Mouse (Mus musculus): ENCODE measurements at regions not wholly inside any gene's neighbourhood (a gene's known extent, or its start where the extent isn't known, plus 50 kb on each side); places are given as distances from the start of the nearest gene placed in this dataset.
"Not testable (repeated sequence)": the region's sequence is repeated elsewhere in the genome, so short reads cannot be mapped to it uniquely, and the experiment has no call there.

DNA sequence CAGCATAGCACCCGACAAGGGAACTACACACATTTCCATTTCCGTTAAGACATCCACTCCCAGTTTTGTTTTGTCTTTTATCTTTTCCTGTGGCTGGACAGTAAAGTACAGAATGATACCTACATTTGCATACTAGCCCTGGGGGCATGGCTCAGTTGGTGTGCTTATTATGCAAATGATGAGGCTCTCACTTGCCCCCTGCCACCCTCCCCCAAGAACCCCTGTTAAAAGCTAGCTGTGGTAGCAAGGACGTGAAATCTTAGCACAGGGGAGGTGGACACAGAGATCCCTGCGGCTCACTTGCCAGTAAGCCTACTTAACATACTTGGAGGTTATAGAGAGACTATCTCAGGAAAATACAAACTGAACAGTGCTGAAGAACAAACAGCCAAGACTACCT is 375.2 kb upstream of the B3galt2 start:
- no peak for DNase-seq (ENCODE audit: low spot score)

- no peak for DNase-seq (ENCODE audit: low spot score)
Measured at GRCm38 (mm10) chr1:143286274-143286967, 354.0 kb upstream of the B3galt2 start.

DNA sequence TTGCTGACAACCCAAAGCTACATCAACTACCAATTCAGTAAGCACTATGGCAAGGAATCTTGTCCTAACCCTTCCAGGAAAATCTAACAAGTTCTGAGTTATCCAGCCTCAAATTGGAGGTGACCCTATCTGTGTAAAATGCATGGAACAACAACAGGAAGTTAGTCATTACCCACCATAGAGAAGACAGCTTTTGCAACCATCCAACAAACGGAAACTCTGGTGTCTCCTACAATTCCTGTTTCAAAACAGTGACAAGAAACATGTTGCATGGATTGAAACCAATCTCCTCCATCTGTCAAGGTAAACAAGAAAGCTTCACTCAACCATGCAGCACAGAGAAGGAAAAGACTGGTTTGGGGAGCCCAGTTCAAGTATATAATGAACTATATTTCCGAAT is 353.0 kb upstream of the B3galt2 start:
- DNase-seq (ENCODE audit: low spot score) = no peak

DNA sequence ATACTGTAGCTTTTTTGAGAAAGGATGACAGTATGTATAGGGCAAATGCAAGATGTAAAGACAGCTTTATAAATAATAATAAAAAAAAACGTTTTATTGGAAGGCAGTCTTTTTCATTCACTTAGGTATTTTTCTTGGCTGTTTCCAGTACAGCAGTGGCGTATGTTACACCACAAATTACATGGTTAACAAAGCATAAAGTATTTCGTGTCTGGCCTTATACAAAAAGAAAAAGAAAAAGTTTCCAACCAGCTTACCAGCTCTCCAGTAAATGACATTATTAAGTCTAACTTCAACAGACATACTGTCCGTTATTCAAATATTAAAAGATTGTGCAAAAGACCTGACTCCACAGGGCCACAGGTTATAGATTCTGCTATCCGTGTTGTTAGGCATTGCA is 343.9 kb upstream of the B3galt2 start:
- DNase-seq (ENCODE audit: low spot score) = no peak

DNA sequence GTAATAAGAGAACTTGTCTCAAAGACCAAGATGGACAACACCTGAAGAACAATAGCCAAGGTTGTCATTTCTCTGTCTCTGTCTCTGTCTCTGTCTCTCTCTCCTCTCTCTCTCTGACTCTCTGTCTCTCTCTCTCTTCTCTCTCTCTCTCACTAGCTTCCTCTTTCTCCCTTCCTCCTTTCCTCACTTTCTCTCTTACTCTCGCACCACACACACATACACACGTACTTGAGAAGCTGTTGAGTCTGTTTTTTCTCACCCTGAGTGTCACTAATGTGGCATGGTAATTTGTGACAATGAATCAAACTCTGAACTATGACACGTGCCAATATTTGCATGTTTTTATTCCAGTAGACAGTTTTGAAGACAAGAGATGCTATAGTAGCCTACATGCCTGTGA is 333.1 kb upstream of the B3galt2 start:
- no peak for DNase-seq (ENCODE audit: low spot score)

- no peak for DNase-seq (ENCODE audit: low spot score)
Measured at GRCm38 (mm10) chr1:143318381-143318780, 322.1 kb upstream of the B3galt2 start.

- DNase-seq (ENCODE audit: low spot score) = no peak
Measured at GRCm38 (mm10) chr1:143319568-143319967, 320.9 kb upstream of the B3galt2 start.

DNA sequence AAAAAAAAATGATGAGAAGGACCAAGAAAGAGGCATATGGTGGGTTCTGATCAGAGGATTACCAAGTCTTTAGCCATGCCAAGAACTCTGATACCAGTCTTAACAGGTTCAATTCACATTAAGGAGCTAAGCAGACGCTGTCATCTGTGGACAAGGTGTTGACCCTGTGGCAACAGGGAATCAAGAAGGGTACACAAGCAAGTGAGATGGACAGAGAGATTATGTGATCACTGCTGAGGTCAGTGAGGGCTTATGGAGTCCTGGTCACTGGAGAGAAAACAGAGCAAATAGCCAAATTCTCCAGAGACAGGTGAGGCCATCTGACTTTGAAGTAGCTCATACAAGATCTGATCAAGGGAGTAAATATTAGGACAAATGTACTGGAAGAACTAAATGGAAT is 289.1 kb upstream of the B3galt2 start:
- no peak for DNase-seq (ENCODE audit: low spot score)

- DNase-seq (ENCODE audit: low spot score) = not testable (repeated sequence)
Measured at GRCm38 (mm10) chr1:143360256-143360655, 280.2 kb upstream of the B3galt2 start.

DNA sequence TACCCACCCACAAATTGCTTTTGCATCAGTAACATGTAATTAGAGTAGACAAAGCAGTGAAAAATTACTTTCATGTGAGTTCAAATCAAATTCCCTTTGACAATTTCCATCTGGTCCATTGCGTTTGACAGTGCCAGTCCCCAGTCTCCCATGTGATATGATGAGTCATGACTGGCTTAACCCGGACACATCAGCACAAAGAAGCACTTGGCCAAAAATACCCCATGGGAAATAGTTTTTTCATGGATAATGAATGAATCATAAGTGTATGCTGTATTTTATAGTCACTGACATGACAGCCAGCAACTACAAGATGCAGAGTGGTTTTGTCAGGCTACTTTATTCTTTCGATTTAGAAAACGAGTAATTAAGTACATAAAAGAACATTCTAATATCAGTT is 248.6 kb upstream of the B3galt2 start:
- DNase-seq (ENCODE audit: low spot score) = no peak
